Mouse (Mus musculus) kidney, adult 18-20 months (tissue): ENCODE data around the gene Qars.
A peak's percentile ranks its signal among the peaks of the same experiment; 100 is the strongest.

Source experiments
- DNase-seq: peaks from one replicate; pipeline ENCODE4 v3.0.0; 2021

Qars gene

GRCm38 (mm10) chr9:108545986-108546385, 38.5 kb downstream of the Qars start:
- DNase-seq, result no peak

DNA sequence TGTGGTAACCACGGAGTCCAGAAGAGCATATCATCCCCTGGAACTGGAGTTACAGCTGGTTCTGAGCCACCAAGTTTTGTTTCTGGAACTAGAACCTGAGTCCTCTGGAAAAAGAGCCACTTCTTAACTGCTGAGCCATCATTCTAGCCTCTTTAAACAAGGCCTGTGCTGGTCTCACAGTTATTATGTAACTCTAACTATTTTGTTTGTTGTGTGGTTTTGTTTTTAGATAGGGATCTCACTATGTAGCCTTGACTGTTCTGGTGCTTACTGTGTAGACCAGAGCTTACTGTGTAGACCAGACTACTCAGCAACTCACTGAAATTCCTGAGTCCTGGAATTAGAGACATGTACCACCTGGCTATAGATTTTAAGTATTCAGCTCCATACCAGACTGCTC, 39.4 kb downstream of the Qars start:
- no peak for DNase-seq

DNA sequence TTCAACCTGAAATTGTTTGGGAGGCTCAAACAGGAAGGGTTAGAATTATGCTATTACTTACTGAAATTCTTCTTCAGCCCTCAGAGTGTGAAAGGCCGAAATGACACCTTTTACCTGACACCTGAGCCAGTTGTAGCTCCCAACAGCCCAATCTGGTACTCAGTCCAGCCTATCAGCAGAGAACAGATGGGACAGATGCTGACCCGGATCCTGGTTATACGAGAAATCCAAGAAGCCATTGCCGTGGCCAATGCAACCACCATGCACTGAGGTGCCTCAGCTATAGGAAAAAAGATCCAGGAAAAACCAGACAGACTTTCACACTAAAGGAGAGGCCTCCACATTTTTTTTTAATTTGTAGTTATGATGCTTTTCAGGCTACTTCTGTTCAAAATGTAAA, 51.7 kb downstream of the Qars start:
- DNase-seq, result no peak

DNA sequence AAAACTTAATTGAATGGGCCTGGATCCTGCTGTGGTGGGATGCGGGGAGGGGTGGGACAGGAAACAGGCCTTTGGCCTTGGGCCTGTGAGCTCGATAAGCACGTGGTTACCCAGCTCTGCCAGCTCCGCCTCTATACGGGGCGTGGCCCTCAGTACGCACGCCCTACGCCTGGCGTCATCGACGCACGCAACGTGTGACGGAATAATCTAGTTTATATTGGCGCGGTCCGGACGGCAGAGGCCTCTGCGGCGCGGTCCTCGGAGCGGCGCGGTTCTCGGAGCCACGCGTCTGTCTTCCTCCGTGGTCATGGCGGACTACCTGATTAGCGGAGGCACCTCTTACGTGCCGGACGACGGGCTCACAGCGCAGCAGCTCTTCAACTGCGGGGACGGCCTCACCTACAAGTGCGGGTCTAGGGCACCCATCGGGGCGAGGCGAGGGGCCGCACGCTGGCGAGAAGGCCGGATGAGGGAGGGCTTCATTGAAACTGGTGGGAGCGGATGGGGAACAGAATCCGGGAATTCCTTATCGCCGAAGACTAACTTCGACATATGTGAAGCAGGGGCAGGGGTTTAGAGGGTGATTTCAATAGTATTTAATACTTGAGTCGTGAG, 52.8 kb downstream of the Qars start, which contains the start of gene Impdh2:
Gene Impdh2 (plus strand): TSS at position 60 of the 615 bp plus-strand sequence.
- peak; percentile 96 for DNase-seq

GRCm38 (mm10) chr9:108563671-108564070, 56.2 kb downstream of the Qars start:
- DNase-seq, result no peak

DNA sequence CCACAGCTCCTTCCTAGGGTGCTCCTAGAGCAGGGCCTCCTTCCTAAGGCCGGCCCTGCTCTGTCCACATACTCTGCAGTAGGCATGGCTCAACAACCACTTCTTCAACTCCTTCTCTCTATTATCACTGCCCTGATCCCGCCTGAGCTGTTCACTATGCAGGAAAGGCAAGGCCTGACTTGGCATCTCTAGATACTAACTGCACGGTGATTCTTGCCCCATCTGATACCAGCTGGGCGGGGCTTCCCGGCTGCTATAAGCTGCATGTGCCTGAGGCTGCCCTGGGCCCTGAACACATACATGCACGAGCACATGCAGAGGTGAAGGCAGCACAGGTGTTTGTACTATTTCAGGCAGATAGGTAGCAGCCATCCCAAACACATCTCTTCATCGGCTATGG, 56.6 kb downstream of the Qars start:
- no peak for DNase-seq
